Mouse (Mus musculus) ES-E14 (cell line): ENCODE results near the gene Atp13a3. TPM values are rescaled to one million over a fixed set of nuclear protein-coding genes. Genes with fewer than 3 reads are reported as not detected.
"Not testable (repeated sequence)": the region's sequence is repeated elsewhere in the genome, so short reads cannot be mapped to it uniquely, and the experiment has no call there.

ENCODE experiments used
- DNase-seq: peaks from one replicate; pipeline ENCODE4 v3.0.0-alpha.2; 2013; ENCODE audit warnings: low read depth, low spot score
- H3K27ac ChIP-seq: 2 replicates; pipeline ENCODE4 v1.5.1; 2012; ENCODE audit warnings: low read depth, mild to moderate bottlenecking, low read length, moderate library complexity, mixed read lengths; ENCODE audit not compliant: poor library complexity, insufficient read depth, severe bottlenecking
- H3K36me3 ChIP-seq: 2 replicates; pipeline ENCODE4 v1.6.1; 2012; ENCODE audit warnings: mild to moderate bottlenecking, low read length, moderate library complexity, mixed read lengths; ENCODE audit not compliant: control insufficient read depth, poor library complexity, insufficient read depth, severe bottlenecking
- H3K4me1 ChIP-seq, 2 experiments: fragments of 150-350 bp in 1 of 2; sonication (generic) in 1 of 2; 2 replicates each; pipeline ENCODE4 v1.6.1; 2012; ENCODE audit warnings: low read length in 2 of 2, mild to moderate bottlenecking in 1 of 2, mixed read lengths in 1 of 2; ENCODE audit not compliant: control insufficient read depth in 2 of 2, insufficient read depth in 2 of 2, poor library complexity in 1 of 2
- H3K4me3 ChIP-seq, 2 experiments: fragments of 150-350 bp in 1 of 2; sonication (generic) in 1 of 2; 2 replicates each; pipeline ENCODE4 v1.5.1; 2012; ENCODE audit warnings: low read length in 2 of 2, low read depth in 1 of 2, mild to moderate bottlenecking in 1 of 2, mixed read lengths in 1 of 2; ENCODE audit not compliant: insufficient read depth in 1 of 2, poor library complexity in 1 of 2, severe bottlenecking in 1 of 2
- H3K9ac ChIP-seq: 2 replicates; pipeline ENCODE4 v1.6.1; 2012; ENCODE audit warnings: low read depth, mild to moderate bottlenecking, low read length, mixed read lengths; ENCODE audit not compliant: poor library complexity, insufficient read depth, severe bottlenecking
- H3K9me3 ChIP-seq: fragments of 150-350 bp; sonication (generic); 2 replicates; pipeline ENCODE4 v1.6.1; 2012; ENCODE audit warnings: low read depth, mild to moderate bottlenecking, low read length; ENCODE audit not compliant: control insufficient read depth, insufficient read depth
- CHD2 ChIP-seq: IDR thresholded peaks from 2 replicates; pipeline ENCODE4 v1.6.1; 2014; ENCODE audit warnings: mild to moderate bottlenecking, low read depth, low read length, inconsistent platforms
- HCFC1 ChIP-seq: IDR thresholded peaks from 2 replicates; pipeline ENCODE4 v1.6.1; 2012; ENCODE audit warnings: low read length, inconsistent platforms, borderline replicate concordance; ENCODE audit not compliant: insufficient read depth
- MAFK ChIP-seq: IDR thresholded peaks from 2 replicates; pipeline ENCODE4 v1.6.1; 2014; ENCODE audit warnings: mild to moderate bottlenecking, low read depth, low read length, inconsistent platforms; ENCODE audit not compliant: insufficient read depth
- ZC3H11A ChIP-seq: IDR thresholded peaks from 2 replicates; pipeline ENCODE4 v1.6.1; 2012; ENCODE audit warnings: low read depth, mild to moderate bottlenecking, inconsistent platforms, low read length, borderline replicate concordance
- ZNF384 ChIP-seq: IDR thresholded peaks from 2 replicates; pipeline ENCODE4 v1.6.1; 2012; ENCODE audit warnings: low read depth, low read length, inconsistent platforms
- in situ Hi-C, 2 experiments: fragments of 600-800 bp; cut with MboI; formaldehyde crosslinking; loops; one replicate each; pipeline ENCODE4 v1.15.1; 2025; ENCODE audit warnings: low sequenced_read_pairs in 2 of 2, inconsistent platforms in 1 of 2; ENCODE audit not compliant: unreplicated experiment in 2 of 2
- total RNA-seq: library from RNA; depleted of rRNA; stranded (reverse); fragments of 300-350 nt; gene quantifications from 2 replicates; pipeline ENCODE4 v1.2.3, GENCODE M21; 2012; rRNA removed

Gene Atp13a3
- total RNA-seq = 87.2 and 98.9 TPM in 2 replicates

- Histone ChIP-seq H3K36me3 (no peaks in the 10 kb centered on the region), H3K27ac (no peak within 1 kb of the TSS), H3K9ac (no peak within 1 kb of the TSS), H3K4me1 (peaks cover 4 to 6% of the 10 kb centered on the region in 2 experiments; a peak in 2 of 4 replicates), H3K9me3 (no peaks in the 10 kb centered on the region), H3K4me3 (no peak within 1 kb of the TSS)
- DNase-seq = no peak
- TF ChIP-seq MAFK (no peak), ZC3H11A (no peak)
- in situ Hi-C loops = no loop called here
Observed at GRCm38 (mm10) chr16:30405925-30406670, at the start of gene Atp13a3. Gene Atp13a3, minus strand, starts transcription at chr16:30405975.

GRCm38 (mm10) chr16:30453213-30453975 is 47.6 kb upstream of the Atp13a3 start:
- H3K36me3 ChIP-seq = no peaks in the 10 kb centered on the region
- TF ChIP-seq HCFC1 = no peak
- no peak for TF ChIP-seq CHD2
- no peak for TF ChIP-seq ZNF384
- no peak for TF ChIP-seq ZC3H11A
- no peak for TF ChIP-seq MAFK
- no peaks in the 10 kb centered on the region for H3K9me3 ChIP-seq
- no peak for DNase-seq
- no peaks in the 10 kb centered on the region for H3K4me1 ChIP-seq
- in situ Hi-C loops = no loop called here
- H3K4me3 ChIP-seq = no peak overlapping the region
- no peak overlapping the region for H3K27ac ChIP-seq
- H3K9ac ChIP-seq = no peak overlapping the region

GRCm38 (mm10) chr16:30451174-30451573 is 45.4 kb upstream of the Atp13a3 start:
- H3K36me3 ChIP-seq, H3K27ac ChIP-seq, H3K9me3 ChIP-seq, DNase-seq, H3K4me3 ChIP-seq, H3K4me1 ChIP-seq, H3K9ac ChIP-seq, in situ Hi-C loops: not testable (repeated sequence)

DNA sequence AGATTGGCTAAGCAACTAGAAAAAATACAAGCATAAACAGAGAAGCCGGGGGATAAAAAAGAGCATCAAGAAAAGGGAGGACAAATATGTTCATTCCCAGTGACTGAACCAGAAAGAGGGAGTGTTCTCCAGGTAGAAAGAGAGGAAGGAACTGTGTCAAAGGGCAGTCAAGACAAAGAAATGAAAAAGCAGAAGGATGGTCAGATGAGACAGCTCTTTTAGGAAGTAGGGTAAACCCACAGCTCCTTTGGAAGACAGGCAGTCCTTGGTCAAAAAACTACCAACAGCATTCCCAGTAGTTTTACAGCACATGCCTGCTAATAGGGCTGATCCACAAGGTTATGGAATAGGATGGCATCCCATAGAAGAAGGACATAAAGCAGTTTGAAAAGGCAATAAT is 43.2 kb upstream of the Atp13a3 start:
- Histone ChIP-seq H3K4me3 (no peak overlapping the region), H3K36me3 (no peaks in the 10 kb centered on the region), H3K9ac (no peak overlapping the region), H3K4me1 (no peaks in the 10 kb centered on the region), H3K27ac (no peak overlapping the region), H3K9me3 (no peaks in the 10 kb centered on the region)
- TF ChIP-seq CHD2 = no peak
- no peak for TF ChIP-seq ZNF384
- TF ChIP-seq MAFK = no peak
- no peak for DNase-seq
- in situ Hi-C loops = no loop called here

DNA sequence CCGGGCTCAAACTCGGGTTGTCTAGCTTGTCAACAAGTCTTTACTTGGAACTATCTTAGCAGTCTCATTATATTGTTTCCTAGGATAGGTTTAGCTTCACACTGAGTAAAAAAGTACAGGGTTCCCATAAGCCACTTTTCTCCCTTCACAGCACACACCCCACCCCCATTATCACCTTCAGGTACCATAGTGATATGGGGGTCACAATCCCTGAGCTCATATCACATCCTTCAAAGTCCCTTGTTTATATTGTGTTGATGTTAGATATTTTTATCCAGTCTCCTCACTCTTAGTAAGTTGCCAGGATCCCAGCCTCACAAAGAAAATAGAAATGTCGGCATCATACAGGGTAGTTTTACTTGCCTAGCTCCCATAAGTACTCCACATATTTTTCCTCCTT is 42.4 kb upstream of the Atp13a3 start:
- TF ChIP-seq CHD2 = no peak
- DNase-seq = no peak
- in situ Hi-C loops = no loop called here
- Histone ChIP-seq H3K36me3 (no peaks in the 10 kb centered on the region), H3K9me3 (no peaks in the 10 kb centered on the region), H3K9ac (no peak overlapping the region), H3K27ac (no peak overlapping the region), H3K4me3 (no peak overlapping the region), H3K4me1 (no peaks in the 10 kb centered on the region)
